Mouse (Mus musculus) liver, embryonic 16.5 days (tissue): ENCODE measurements around the gene Gsta3. TPM values are rescaled to one million over a fixed set of nuclear protein-coding genes. Genes with fewer than 3 reads are reported as not detected.
"Not testable (repeated sequence)": the region's sequence is repeated elsewhere in the genome, so short reads cannot be mapped to it uniquely, and the experiment has no call there.

Experiments
- ATAC-seq: fragments of 200-750 bp; cut with Nextera tagmentation; 2 replicates; pipeline ENCODE4 v1.8.0; 2017; ENCODE audit warnings: low read depth, mild to moderate bottlenecking, moderate number of reproducible peaks, moderate library complexity
- H3K27ac ChIP-seq: fragments of 300-500 bp; sonication (generic); 2 replicates; pipeline ENCODE4 v1.5.1; 2014; ENCODE audit warnings: mild to moderate bottlenecking, low read length
- H3K27me3 ChIP-seq: fragments of 300-500 bp; sonication (generic); 2 replicates; pipeline ENCODE4 v1.6.1; 2014; ENCODE audit warnings: low read depth, low read length, mixed read lengths; ENCODE audit not compliant: control insufficient read depth, insufficient read depth
- H3K36me3 ChIP-seq: fragments of 300-500 bp; sonication (generic); 2 replicates; pipeline ENCODE4 v1.6.1; 2014; ENCODE audit warnings: mild to moderate bottlenecking; ENCODE audit not compliant: control insufficient read depth, insufficient read depth
- H3K4me1 ChIP-seq: fragments of 300-500 bp; sonication (generic); 2 replicates; pipeline ENCODE4 v1.6.1; 2014; ENCODE audit warnings: low read depth, low read length, mixed read lengths; ENCODE audit not compliant: control insufficient read depth
- H3K4me2 ChIP-seq: fragments of 300-500 bp; sonication (generic); 2 replicates; pipeline ENCODE4 v1.6.1; 2014; ENCODE audit warnings: low read depth, low read length, mixed read lengths
- H3K4me3 ChIP-seq: fragments of 300-500 bp; sonication (generic); 2 replicates; pipeline ENCODE4 v1.5.1; 2014; ENCODE audit warnings: low read depth, mild to moderate bottlenecking, low read length
- H3K9ac ChIP-seq: fragments of 300-500 bp; sonication (generic); 2 replicates; pipeline ENCODE4 v1.6.1; 2014; ENCODE audit warnings: low read depth, low read length
- H3K9me3 ChIP-seq: fragments of 300-500 bp; sonication (generic); replicated peaks from 2 replicates; pipeline ENCODE4 v1.6.1; 2016; ENCODE audit warnings: low read length; ENCODE audit not compliant: control insufficient read depth
- WGBS: fragments of 180-500 bp; shearing (Covaris S2); extraction: QIAGEN DNeasy Blood & Tissue Kit; methylation state at CpG from one replicate; pipeline ENCODE4 v1.1.7; 2014; ENCODE audit not compliant: insufficient replicate concordance; 5-methylcytosine and 5-hydroxymethylcytosine counted together
- polyA plus RNA-seq: library from polyadenylated mRNA; unstranded; fragments of >200 nt; fragmentation: Nextera tagmentation; extraction: Ambion mirVana; gene quantifications from 2 replicates; pipeline ENCODE4 v1.2.1, GENCODE M21; 2015

Gsta3 gene
- polyA plus RNA-seq, 1 experiment from 2014 or later: 162 TPM

DNA sequence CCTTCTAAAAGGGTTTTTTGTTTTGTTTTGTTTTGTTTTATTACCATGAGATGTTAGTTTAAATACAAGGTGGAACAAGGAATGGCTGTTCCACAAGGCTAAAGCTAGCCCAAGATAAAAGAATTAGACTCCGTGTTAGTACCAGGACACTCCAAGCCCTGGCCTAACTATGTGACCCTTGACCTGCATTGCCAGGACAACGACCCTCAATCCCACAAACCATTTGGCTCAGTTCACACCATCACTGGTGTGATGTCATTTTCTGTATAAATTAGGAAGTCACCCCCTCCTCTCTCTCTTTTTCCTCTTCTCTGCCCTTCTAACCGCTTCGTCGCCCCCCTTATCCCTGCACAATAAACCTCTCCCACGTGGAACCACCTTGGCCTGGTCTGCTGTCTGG, 11.3 kb downstream of the Gsta3 start:
- Histone ChIP-seq H3K36me3 (no peaks in the 10 kb centered on the region), H3K4me2 (no peak overlapping the region)

GRCm38 (mm10) chr1:21252566-21253302, 12.3 kb downstream of the Gsta3 start:
- no peak overlapping the region for H3K27ac ChIP-seq
- H3K4me2 ChIP-seq: no peak overlapping the region
- no peak overlapping the region for H3K4me3 ChIP-seq
- H3K9me3 ChIP-seq: no peaks in the 10 kb centered on the region
- no peaks in the 10 kb centered on the region for H3K36me3 ChIP-seq
- H3K9ac ChIP-seq: no peak overlapping the region
- WGBS: 67% methylated on average over 10 of the region's 10 CpGs
- no peaks in the 10 kb centered on the region; the same call in none of the 2 replicates for H3K4me1 ChIP-seq
- H3K27me3 ChIP-seq: no peaks in the 10 kb centered on the region
- ATAC-seq: no peak

More for the DNA sequence above, 11.3 kb downstream of the Gsta3 start:
- no peak overlapping the region for H3K9ac ChIP-seq
- H3K4me1 ChIP-seq: no peaks in the 10 kb centered on the region; the same call in none of the 2 replicates
- WGBS: 65% methylated on average over 6 of the region's 6 CpGs
- no peaks in the 10 kb centered on the region for H3K27me3 ChIP-seq
- H3K9me3 ChIP-seq: no peaks in the 10 kb centered on the region
- H3K27ac ChIP-seq: no peak overlapping the region
- no peak for ATAC-seq
- no peak overlapping the region for H3K4me3 ChIP-seq

DNA sequence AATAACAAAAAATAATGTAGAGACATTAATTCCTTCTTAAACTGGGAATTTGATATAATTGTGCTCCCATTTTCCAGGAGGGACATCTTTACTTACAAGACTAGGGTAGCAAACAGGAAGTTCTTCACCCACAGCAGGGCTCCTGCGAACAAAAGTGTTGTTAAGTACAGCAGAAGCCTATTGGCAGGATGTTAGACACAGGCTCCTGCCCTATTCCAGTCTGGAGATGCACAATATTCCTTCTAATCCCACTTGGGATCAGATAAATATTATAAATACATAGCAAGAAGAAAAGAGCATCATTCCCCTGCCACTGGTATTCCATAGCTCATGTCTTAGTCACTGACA, 12.9 kb downstream of the Gsta3 start:
- Histone ChIP-seq H3K4me2 (no peak overlapping the region), H3K27me3 (no peaks in the 10 kb centered on the region), H3K4me1 (no peaks in the 10 kb centered on the region; the same call in none of the 2 replicates), H3K9ac (no peak overlapping the region), H3K27ac (no peak overlapping the region), H3K9me3 (no peaks in the 10 kb centered on the region), H3K4me3 (no peak overlapping the region), H3K36me3 (no peaks in the 10 kb centered on the region)
- 45% methylated on average over 1 of the region's 1 CpGs for WGBS
- ATAC-seq: no peak

DNA sequence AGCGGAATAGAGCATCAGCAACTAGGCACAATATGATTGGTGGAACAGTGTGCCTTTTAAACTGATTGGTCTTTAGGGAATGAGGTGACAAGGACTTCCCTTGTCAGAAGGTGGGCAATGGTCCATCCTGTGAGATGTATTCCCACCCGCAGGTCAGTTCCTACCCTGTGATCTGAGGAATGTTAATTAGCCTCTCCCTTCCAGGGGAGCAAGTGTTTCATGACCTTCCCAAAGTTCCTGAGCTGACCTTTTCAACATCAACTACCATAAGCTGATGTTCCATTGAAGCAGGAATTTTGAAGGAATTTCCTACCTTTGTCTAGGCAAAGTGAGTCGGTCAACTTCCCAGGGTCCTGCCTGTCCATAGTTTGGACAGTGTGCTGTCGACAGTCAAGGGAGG, 13.5 kb downstream of the Gsta3 start:
- Histone ChIP-seq H3K4me3 (no peak overlapping the region), H3K36me3 (no peaks in the 10 kb centered on the region), H3K9ac (no peak overlapping the region), H3K4me1 (no peaks in the 10 kb centered on the region; the same call in none of the 2 replicates), H3K27ac (no peak overlapping the region), H3K9me3 (no peaks in the 10 kb centered on the region), H3K27me3 (no peaks in the 10 kb centered on the region), H3K4me2 (no peak overlapping the region)
- WGBS: 46% methylated on average over 4 of the region's 4 CpGs
- no peak for ATAC-seq

DNA sequence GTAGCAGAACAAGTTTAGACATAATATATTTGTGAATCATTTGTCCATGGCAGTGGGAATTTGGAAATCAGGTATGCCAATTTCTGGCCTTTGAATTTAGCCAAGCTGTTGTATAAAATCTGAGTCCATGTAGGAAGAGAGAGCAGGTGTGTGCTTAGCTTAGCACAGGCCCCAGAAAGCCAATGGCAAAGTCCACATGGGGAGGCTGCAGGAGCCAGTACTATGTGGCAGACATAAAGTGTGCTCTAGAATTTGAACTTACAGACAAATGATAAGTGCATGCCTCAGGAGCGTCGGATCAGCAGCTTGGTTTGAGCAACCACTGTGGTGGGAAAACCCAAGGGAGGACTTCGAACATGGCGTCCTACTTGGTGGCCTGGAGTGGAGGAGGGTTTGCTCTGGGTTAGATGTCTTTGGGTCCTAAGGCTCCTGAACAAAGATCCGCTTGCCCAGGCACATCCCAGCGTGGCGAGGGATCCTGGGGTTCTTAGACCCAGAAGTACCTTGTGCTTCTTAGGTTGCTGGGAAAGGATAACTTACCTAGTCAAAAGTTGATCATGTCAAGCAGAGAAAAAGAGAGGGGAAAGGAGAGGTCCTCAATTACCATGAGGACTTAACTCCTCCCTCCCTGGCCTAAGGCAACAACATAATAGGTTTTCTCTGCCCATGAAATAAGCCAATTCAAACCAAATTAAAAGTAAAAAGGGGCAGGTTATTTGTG, 15.4 kb downstream of the Gsta3 start:
- H3K9me3 ChIP-seq: no peaks in the 10 kb centered on the region
- 65% methylated on average over 7 of the region's 7 CpGs for WGBS
- ATAC-seq: no peak
- no peak overlapping the region for H3K9ac ChIP-seq
- no peak overlapping the region for H3K4me2 ChIP-seq
- no peaks in the 10 kb centered on the region; the same call in 1 of the 2 replicates for H3K4me1 ChIP-seq
- no peak overlapping the region for H3K4me3 ChIP-seq
- no peaks in the 10 kb centered on the region for H3K36me3 ChIP-seq
- H3K27ac ChIP-seq: no peak overlapping the region
- H3K27me3 ChIP-seq: no peaks in the 10 kb centered on the region

GRCm38 (mm10) chr1:21256391-21256790, 16.0 kb downstream of the Gsta3 start:
- WGBS: 56% methylated on average over 3 of the region's 3 CpGs
- H3K4me2 ChIP-seq: no peak overlapping the region
- no peak overlapping the region for H3K27ac ChIP-seq
- no peaks in the 10 kb centered on the region for H3K36me3 ChIP-seq
- no peaks in the 10 kb centered on the region; the same call in 1 of the 2 replicates for H3K4me1 ChIP-seq
- H3K9ac ChIP-seq: no peak overlapping the region
- no peaks in the 10 kb centered on the region for H3K27me3 ChIP-seq
- no peak for ATAC-seq
- no peak overlapping the region for H3K4me3 ChIP-seq
- no peaks in the 10 kb centered on the region for H3K9me3 ChIP-seq

DNA sequence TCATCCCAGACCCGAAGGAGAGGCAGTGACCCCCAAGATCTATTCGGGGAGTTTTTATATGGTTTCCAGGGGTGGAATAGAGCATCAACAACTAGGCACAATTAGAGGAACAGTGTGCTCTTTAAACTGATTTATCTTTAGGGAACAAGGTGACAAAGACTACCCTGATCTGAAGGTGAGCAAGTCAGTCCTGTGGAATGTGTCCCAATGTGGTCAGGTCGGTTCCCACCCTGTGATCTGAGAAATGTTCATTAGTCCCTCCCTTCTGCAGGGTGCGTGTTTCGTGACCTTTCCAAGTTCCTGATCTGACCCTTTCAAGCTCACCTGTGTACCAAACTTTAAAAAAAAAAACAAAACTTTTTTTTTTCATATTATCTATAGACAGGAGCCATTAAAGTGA, 16.5 kb downstream of the Gsta3 start:
- WGBS: 52% methylated on average over 5 of the region's 5 CpGs
- Histone ChIP-seq H3K36me3 (no peaks in the 10 kb centered on the region), H3K4me3 (no peak overlapping the region), H3K9ac (no peak overlapping the region), H3K4me2 (no peak overlapping the region), H3K4me1 (no peaks in the 10 kb centered on the region; the same call in 1 of the 2 replicates), H3K9me3 (no peaks in the 10 kb centered on the region), H3K27ac (no peak overlapping the region), H3K27me3 (no peaks in the 10 kb centered on the region)
- ATAC-seq: no peak

DNA sequence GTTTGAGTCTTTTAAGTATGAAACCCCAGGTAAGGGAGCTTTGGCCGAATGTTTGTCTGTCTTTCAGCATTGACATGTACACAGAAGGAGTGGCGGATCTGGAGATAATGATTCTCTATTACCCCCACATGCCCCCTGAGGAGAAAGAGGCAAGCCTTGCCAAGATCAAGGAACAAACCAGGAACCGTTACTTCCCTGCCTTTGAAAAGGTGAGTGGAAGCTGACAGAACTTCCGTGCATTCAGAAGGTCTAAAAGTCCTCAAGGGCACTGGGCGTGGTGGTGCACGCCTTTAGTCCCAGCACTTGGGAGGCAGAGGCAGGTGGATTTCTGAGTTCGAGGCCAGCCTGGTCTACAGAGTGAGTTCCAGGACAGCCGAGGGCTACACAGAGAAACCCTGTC, 19.6 kb downstream of the Gsta3 start:
- not testable (repeated sequence) for H3K27me3 ChIP-seq, H3K9ac ChIP-seq, H3K27ac ChIP-seq, H3K4me1 ChIP-seq, H3K4me2 ChIP-seq, H3K9me3 ChIP-seq, ATAC-seq, H3K36me3 ChIP-seq, H3K4me3 ChIP-seq
- 62% methylated on average over 8 of the region's 8 CpGs for WGBS

GRCm38 (mm10) chr1:21262401-21262800, 22.0 kb downstream of the Gsta3 start:
- WGBS: 72% methylated on average over 5 of the region's 5 CpGs
- H3K4me3 ChIP-seq: no peak overlapping the region
- no peaks in the 10 kb centered on the region for H3K36me3 ChIP-seq
- no peak overlapping the region for H3K4me2 ChIP-seq
- no peaks in the 10 kb centered on the region for H3K27me3 ChIP-seq
- no peak overlapping the region for H3K27ac ChIP-seq
- ATAC-seq: no peak
- no peak overlapping the region for H3K9ac ChIP-seq
- no peaks in the 10 kb centered on the region for H3K9me3 ChIP-seq
- H3K4me1 ChIP-seq: no peaks in the 10 kb centered on the region
